Mouse (Mus musculus) ovary, postnatal 14 days (tissue): Measurements from ENCODE around the gene Stx6.
A peak's percentile ranks its signal among the peaks of the same experiment; 100 is the strongest.

Experiments used
- DNase-seq: peaks from one replicate; pipeline ENCODE4 v3.0.0; 2022; ENCODE audit warnings: low spot score

The Stx6 gene

GRCm38 (mm10) chr1:155158141-155158969 lies at the start of gene Stx6:
Stx6 (plus strand) TSS chr1:155158715.
- peak; percentile 97 for DNase-seq

- no peak for DNase-seq
Measured at GRCm38 (mm10) chr1:155109387-155110350, 48.8 kb upstream of the Stx6 start.

- DNase-seq = no peak
Measured at GRCm38 (mm10) chr1:155111491-155111890, 47.0 kb upstream of the Stx6 start.

GRCm38 (mm10) chr1:155112118-155112517 lies 46.4 kb upstream of the Stx6 start:
- DNase-seq = no peak

- DNase-seq = no peak
Measured at GRCm38 (mm10) chr1:155112875-155113274, 45.6 kb upstream of the Stx6 start.

- no peak for DNase-seq
Measured at GRCm38 (mm10) chr1:155113946-155114345, 44.6 kb upstream of the Stx6 start.

GRCm38 (mm10) chr1:155119719-155120118 lies 38.8 kb upstream of the Stx6 start:
- no peak for DNase-seq

- peak; percentile 31 for DNase-seq
Measured at GRCm38 (mm10) chr1:155121977-155122939, 36.3 kb upstream of the Stx6 start.

- no peak for DNase-seq
Measured at GRCm38 (mm10) chr1:155124397-155124796, 34.1 kb upstream of the Stx6 start.

- DNase-seq = no peak
Measured at GRCm38 (mm10) chr1:155126716-155127115, 31.8 kb upstream of the Stx6 start.

- DNase-seq = no peak
Measured at GRCm38 (mm10) chr1:155127429-155127934, 31.0 kb upstream of the Stx6 start.

- no peak for DNase-seq
Measured at GRCm38 (mm10) chr1:155134866-155135265, 23.6 kb upstream of the Stx6 start.

GRCm38 (mm10) chr1:155138795-155139194 lies 19.7 kb upstream of the Stx6 start:
- DNase-seq = no peak

GRCm38 (mm10) chr1:155140076-155140475 lies 18.4 kb upstream of the Stx6 start:
- DNase-seq = peak; percentile 30

- no peak for DNase-seq
Measured at GRCm38 (mm10) chr1:155145620-155146019, 12.9 kb upstream of the Stx6 start.

- no peak for DNase-seq
Measured at GRCm38 (mm10) chr1:155146572-155146980, 11.9 kb upstream of the Stx6 start, which contains the start of gene Mr1. Mr1 (minus strand) TSS chr1:155146814.

GRCm38 (mm10) chr1:155147228-155147627 lies 11.3 kb upstream of the Stx6 start:
- DNase-seq = no peak

- no peak for DNase-seq
Measured at GRCm38 (mm10) chr1:155149403-155149802, 9.1 kb upstream of the Stx6 start.

- no peak for DNase-seq
Measured at GRCm38 (mm10) chr1:155150821-155151220, 7.7 kb upstream of the Stx6 start.

GRCm38 (mm10) chr1:155153906-155154305 lies 4.6 kb upstream of the Stx6 start:
- no peak for DNase-seq

- peak; percentile 55 for DNase-seq
Measured at GRCm38 (mm10) chr1:155158970-155159484, 512 bp downstream of the Stx6 start.
